Mouse (Mus musculus): ENCODE results near the gene Abca1.

Abca1 gene

DNA sequence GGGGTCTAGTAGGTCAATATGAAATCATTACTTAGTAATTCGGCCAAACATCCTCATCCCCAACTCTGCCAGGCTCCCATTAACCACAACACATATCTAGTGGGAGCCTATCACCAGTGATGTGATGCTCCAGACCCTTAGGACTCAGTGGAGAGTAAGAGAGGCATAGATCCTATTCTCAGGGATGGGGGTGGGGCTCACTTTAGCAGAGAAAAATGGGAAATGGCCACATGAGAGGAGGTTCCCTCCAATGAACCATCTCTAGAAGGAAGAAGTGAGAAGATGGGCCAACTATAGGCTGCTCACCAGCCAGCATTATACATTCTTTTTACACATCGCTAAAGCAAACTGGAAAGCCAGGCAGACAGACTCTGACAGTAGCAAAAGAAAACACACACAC is 10.9 kb downstream of the Abca1 start:
- DNase-seq = no peak

DNA sequence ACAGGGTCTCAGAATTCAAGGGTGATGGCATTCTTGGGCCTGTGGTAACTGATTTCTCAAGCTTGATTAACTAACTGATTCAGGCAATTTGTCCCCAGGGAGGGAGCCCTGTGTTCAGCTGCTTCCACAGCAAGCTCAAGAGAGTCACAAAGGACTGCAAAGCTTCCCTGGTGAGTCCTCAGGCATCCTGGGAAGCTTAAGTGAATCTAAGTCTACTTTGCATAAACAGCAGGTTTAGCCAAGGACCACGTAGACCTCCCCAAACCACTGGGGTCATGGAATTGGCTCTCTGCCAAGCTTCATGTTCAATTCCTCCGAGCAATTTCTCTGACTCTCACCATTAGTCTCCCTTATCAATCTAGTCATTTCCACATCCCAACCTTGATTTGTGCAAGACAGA is 12.2 kb downstream of the Abca1 start:
- DNase-seq = peak; percentile 27

DNA sequence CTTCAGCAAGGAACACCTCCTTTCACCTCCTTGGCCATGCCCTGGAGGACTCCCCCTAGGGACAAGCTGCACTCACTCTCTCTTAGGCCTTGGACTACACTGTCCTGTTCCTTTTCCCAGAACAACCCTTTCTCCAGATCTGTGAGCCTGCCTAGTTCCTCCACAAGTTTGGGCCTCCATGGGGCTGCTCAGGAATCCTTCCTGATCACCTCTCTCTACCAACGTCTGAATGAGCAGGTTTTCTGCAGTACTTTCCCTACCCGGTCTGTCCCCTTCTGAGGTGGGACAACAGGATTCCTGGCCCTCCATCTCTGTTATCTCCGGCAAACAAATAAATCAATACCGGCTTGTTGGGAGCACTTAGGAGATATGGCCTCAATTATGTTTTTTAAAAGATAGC is 12.6 kb downstream of the Abca1 start:
- DNase-seq = no peak

DNA sequence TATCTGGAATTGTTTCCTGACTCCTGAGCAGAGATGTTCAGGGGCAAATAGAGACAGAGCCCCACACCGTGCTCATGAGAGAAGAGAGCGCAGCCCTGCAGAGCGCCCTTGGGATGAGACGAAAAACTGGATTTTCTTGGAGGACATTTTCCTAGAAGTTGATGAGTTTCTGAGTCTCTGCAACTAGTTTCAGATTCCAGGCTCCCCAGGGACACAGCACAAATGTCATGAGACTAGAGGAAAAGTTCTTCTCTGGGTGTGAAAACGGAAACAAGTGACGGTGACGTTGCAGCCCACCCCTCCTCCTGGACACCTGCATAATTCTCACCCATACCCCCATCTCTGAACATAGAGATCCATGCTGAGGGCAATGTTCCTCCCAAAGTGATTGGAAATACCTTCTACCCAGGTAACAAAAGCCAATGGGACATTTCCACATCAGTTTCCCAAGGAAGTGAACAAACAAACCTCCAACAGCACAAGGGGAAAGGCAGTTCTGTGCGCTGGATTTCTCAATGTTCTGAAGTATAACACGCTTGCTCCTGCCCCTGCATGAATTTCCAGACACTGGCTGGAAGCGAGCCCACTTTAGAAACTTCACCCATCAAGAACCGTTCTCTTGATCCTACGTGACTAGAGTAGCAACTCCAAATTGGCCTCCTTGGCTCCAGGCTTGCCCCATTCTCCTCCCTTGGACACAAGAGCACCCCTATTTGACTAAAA is 13.3 kb downstream of the Abca1 start:
- no peak for DNase-seq

DNA sequence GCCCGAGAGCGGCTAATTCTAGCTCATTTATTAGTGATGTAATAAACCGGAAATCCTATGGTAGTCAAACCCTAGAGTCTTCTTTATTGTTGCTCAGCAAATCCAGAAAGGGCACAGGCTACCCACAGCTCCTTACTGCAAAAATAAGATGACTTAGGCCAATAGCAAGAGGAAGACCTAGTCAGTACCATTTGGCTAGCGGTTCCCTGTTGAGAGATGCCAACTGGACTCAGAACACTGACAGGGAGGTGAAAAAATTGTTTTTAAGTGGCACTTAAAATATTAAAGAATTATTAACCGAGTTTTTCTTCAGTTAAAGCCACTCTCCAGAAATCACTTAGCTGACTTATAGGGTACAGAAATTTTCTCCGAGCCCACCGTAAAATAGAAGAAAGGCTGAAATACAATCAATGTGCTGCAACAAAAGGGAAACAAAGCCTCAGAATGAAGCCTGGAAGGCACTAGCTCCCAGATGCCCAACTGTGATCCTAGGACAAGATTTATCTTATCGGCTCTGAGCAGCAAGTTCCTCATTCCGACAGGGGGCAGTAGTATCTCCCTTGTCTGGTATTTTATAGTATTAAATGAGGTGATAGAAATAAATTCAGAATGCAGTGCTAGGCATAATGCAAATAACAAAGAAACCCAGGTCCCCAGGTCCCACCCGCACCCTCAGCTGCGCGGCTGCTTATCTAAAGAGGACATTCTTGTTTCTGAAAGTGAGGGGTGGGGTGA is 14.1 kb downstream of the Abca1 start:
- no peak for DNase-seq

DNA sequence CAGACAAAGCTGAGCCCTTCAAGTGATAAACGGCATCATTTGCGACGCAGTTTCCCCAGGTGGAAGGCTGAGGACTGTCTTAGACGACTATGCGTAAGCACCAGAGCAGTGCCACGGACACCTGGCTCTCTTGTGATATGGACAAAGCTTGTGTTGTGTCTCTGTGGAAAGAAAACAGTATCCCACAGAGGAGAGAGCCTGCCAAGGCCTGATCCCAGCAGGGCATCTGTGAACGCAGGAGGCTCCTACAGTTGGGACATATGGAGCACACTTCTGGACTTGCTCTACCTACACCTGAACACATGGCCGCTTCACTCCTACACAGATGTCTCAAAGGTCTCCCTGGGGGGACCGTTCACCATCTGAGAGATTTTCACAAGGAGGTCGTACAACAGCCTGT is 15.1 kb downstream of the Abca1 start:
- no peak for DNase-seq

DNA sequence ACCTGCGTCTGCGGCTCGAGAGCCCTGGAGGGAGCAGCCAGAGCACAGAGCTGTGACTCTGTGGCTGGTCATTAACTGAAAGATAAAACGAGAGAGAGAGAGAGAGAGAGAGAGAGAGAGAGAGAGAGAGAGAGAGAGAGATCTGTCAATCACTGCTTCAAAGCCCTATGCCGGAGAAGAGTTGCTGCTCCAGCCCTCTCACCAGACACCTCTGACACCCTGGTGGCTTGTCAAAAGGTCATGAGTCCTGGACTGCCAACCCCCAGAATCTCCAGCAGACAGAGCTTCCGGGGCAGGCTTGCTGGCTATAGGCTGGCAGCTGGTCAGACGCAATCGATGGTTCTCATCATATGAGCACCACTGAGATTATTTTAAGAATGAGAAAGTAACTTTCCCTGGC is 15.7 kb downstream of the Abca1 start:
- no peak for DNase-seq

DNA sequence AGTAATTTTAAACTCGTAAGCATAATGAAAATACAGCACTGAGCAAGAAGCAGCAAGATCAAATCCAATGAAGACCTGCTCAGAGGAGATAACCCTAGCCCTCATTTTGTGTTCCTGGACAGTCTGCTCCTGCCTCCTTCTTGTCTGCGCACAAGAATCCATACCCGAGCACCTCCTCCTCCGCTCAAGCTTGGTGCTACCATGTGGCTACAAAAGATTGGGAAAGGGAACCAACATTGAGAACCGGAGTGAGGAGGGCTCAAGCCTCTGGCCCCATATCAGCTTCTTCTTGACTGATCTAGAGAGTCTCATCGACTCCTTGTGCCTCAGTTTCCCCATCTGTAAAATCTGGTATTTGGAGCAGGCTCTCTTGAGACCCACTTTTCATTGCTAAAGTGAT is 19.0 kb downstream of the Abca1 start:
- DNase-seq = no peak

DNA sequence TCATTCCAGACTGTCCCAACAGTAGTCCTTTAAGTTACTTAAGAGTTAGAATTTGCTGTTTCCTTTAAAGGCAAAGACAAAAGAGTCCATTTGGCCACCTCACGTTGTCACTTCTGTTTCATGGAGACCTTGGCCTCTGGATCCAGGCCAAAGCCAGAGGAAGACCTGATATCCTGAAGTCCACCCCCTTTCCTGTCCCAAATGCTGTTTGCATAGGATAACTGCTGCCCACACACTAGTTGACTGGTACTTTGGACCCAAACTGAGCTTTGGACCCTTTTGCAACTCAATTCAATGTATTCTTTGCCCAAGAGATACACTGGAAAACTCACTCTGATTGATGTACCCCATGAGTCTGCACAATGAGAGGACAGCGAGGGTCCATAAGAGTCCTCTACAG is 20.2 kb downstream of the Abca1 start:
- no peak for DNase-seq

DNA sequence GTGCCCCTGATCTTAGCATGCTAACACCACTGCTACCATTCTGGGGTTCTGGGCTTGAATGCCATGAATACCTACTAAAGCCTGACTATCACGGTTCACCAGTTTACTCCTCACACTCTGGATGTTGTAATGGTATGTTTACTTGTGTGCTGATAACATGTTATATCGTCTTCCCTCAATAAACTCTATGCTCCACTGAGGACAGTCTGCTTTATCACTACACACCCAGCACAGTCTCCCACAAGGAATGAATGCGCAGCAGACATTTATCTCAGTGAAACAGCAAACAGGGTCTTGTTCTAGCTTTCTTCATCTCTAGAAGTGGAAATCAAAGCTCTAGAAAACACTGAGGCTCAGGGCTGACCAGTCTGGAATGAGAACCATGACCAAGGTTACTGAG is 20.7 kb downstream of the Abca1 start:
- no peak for DNase-seq

DNA sequence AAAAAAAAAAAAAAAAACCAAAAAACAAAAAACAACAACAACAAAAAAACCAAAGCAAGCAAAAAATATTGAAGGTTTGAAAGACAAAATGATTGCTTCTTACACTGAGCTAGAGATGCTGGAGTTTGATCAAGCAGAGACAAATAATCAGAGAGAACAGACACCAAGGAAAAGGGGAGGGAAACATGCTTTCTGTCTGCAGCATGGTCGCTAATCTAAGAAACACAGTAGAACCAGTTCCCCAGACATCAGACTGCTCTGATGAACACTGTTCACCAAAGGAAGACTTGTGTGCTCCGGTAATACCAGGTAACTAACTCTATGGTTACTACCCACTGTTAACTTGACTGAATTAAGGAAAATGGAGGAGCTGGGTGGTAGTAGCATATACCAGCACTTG is 22.6 kb downstream of the Abca1 start:
- no peak for DNase-seq

DNA sequence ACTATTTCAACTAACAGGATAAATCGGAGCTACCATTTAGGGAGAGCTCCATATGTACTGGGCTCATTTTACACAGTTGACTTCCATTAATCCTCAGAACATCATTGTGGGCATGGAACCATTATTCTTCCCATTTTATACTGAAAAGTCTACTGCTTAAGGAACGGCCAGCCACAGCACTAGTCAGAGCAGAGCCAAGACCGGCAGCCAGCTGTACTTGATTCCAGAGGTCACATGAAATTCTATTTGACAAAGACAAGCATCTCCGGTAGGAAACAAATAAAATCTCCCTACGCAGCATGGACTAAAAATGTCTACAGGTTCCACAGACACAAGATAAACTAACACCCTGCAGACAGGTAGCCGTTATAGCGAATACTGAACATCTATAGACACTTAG is 24.9 kb downstream of the Abca1 start:
- DNase-seq = no peak

DNA sequence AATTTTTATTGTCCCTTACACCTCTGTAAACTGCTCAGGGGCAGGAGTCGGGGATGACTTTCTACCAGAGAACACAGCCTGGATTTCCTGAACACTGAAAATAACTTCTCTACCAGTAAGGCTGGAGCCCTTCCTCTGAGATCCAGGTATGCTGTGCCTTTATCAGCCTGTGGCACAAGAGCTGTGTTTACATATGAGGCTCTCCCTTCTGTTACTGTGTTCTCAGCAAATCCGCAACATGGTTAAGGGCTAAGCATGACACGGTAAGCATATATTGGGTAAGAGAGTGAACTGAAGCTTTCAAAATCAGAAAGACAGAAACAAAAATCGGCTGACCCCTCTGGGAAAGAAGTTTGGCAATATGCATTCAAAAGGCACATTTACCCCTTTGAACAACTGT is 25.7 kb downstream of the Abca1 start:
- DNase-seq = no peak

DNA sequence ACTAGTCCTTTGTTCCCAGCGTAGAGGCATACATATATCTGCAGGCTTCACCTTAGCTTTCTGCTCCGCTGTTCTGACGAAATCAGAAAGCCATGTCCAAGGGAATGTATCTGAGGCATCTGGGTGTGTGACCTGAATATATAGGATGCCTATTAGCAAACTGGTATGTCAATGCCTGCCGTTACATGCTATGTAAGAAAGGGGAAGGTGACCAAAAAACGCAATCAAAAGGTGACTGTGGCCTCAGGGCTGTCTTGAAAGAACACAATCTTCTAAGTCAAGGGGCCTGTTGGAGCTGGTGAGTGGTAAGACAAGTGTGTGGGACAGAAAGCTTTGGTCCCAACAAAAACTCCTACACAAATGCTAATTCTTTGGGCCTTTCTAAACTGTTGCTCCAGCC is 28.2 kb downstream of the Abca1 start:
- no peak for DNase-seq

DNA sequence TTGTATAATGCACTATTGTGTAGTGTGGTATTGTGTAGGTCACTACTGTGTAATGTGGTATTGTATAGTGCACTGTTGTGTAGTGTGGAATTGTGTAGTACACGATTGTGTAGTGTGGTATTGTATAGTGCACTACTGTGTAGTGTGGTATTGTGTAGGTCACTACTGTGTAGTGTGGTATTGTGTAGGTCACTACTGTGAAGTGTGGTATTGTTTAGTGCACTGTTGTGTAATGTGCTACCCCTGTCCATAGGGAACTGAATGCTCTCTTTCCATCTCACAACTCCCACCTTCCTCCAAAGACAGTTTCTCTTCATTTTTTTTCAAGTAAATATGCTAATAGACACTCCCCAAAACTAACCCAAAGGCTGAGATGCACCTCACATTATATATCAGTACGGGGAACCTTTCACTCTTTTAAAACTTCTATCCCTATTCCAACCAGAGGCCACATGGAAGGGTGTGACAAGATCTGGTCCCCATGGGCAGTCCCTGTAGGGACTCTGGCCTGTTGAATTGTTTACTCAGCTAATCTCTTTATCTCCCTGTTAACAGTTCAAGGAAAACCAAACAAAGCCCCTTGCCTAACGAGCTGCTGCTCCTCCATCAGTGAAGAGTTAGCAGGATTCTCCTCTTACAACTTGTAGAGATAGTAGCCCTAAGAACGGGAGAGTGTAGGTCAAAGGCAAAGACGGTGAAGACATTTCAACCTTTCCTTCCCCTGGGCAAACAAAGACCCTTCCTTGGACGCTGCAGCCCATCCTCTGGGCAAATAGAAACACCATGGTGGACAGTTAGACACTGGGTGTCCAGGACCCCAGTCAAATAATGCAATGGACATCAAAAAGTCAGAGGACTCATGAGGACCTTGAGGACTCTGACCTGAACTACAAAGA is 28.8 kb downstream of the Abca1 start:
- DNase-seq = no peak

DNA sequence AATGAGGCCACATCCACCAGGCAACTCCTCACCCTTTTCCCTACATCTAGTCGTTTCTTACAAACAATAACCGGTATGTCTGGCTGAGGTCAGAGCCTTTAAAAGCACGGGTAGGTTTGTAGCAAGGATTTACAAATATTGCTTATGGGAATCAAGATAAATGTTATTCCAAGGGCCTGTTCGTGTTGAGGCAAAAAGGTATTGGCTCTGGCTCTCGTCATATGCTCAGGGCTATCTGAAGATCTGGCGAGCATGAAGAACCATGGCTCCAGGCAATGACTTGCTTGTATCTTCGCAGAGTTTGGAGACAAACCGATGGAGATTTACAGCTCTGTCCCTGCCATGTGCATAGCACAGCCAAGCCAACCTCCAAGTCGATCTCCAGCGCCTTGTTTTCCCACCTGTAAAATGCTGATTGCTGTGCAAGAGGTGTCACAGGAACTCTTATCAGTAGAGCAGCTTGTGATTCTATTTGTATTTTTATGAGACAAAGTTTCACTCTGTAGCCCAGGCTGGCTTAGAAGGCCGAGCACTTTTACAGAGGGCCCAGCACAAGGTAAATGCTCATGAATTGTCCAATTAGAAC is 29.9 kb downstream of the Abca1 start:
- no peak for DNase-seq

DNA sequence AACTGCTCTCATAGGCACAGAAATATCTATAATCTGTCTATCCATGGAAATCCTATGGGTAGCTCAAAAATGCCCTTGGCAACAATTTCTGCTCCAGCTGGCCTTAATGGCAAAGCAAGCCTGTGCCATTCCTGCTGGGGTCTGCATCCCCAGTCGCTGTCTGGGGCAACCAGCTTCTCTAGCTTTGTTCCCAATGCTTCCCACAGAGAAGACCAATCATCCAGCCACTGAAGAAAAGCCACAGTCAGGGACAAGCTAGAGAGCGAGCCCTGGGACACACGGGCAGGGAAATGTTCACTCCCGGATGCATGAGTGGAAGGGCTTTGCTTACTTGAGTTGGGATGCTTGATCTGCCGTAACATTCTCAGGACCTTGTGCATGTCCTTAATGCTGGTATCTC is 32.4 kb downstream of the Abca1 start:
- no peak for DNase-seq

DNA sequence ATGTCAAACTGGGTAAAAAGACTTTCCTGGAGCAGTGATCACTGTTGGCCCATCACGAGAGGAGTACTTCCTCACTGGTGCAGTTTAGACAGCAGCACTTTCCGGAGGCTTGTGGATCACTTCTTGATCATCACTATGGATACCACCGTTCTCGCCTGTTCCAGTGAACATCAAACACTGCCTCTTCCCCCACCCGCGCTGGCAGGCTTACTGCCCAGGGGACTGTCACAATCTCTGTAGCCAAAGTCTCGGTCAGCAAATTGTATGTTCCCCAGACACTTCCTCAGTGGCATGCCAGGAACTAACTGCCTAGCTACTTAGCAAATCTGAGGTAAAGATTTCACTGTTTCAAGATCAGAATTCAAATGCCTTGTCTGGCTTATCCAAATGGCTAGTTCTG is 32.9 kb downstream of the Abca1 start:
- DNase-seq = no peak

DNA sequence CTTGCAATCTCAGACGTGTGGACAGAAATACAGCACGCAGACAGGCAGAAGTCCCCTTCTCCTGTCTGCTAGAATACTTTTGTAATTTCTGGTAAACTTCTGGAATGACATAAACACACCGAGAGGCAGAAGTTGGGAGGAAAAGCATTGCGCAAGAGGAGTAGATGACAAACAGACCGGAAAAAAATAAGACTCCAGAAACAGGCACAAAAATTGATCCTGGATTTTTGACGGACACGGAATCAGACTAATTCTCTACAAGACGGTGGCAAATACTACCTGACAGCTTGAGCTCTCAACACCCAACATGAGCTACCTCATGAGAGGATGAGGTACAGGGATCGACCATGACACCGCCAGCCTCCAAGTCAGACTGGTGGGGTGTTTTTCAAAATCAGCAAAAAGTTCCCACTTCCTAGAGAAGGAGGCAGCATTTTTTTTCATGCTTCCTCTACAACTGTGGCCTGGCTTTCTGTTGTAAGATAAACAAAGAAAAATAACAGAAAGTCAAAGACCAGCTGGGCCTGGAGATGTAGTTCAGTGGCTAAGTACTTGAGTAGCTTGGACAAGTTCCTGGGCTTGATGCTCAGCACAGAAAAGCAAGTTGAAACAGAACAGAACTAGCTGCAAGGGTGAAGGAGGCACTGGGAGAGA is 34.7 kb downstream of the Abca1 start:
- no peak for DNase-seq

DNA sequence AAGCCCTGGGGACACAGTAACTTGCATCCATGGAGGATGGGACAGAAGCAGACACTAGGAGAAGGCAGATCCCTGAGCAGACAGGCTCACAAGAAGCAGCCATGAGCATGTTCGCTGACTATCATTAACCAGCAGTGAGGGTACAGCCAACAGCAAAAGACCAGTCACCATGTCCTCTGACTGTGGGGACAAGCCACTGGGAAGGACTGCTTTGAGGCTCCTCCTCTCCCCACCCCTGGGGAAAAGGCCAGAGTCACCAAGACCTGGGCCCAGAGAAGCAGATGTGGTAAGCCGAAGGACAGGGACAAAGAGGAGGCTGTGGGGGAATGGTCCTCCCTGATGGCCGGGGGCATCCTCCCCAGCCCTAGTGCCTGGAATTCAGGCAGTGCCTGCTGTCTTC is 37.4 kb downstream of the Abca1 start:
- no peak for DNase-seq

DNA sequence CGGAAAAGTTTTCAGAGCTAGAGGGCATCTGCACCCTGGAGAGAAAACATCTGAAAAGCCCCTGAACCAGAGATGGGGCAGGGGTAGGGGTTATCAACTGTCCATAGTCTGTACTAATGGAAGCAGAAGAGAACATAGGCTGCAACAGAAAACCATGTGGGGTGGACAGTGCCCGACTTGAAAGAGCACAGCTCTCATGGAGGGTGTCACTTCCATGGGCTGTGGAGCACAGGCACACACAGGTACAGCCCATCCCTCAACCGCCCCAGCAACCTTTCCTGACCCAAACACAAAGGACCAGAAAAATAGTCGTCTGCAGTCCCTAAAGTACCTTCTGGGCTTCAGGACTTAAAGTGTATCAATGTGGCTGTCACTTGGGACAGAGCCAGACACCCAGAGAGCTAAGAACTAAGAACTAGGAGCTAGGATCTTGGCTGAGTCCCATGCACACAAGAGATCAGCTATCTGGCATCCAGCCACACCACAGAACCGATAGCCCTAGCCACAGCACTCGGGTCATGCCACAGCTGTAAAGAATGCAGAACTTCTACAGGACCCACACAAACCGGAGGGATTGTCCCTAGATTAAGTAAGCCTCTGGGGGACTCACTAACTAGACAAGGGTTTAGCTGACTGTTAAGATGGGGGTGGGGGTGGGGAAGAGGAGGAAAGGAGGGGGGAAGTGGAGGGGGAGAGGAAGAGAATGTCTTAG is 38.0 kb downstream of the Abca1 start:
- DNase-seq = no peak

DNA sequence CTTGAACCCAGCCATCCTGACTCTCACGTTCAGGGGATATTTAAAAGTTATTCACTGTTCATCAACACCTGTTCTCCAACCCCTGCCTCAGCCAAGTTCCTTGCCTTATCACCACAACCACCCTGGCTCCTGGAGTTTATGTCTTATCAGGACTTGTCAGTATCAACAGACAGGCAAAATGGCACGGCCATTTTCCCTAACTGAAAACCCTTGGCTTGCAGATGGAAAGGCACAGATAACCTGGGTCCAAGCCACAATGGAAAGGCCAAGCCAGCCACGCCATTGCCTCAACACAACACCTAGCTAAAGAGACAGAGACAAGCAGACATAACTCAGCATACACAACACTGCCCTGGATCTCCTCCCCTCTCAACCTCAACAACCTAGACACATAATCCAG is 38.6 kb downstream of the Abca1 start:
- no peak for DNase-seq
